Mouse (Mus musculus) MEL (cell line): ENCODE data around the gene Aoc1. TPM values are rescaled to one million over a fixed set of nuclear protein-coding genes. Genes with fewer than 3 reads are reported as not detected.

ENCODE experiments used
- DNase-seq: peaks from one replicate; pipeline ENCODE4 v3.0.0; 2011; ENCODE audit warnings: low read depth, low spot score
- H3K27ac ChIP-seq: 2 replicates; pipeline ENCODE4 v1.5.1; 2012; ENCODE audit warnings: low read depth, mild to moderate bottlenecking, control low read depth, low read length, moderate library complexity; ENCODE audit not compliant: control insufficient read depth
- H3K27me3 ChIP-seq, 2 experiments: fragments of 150-350 bp in 1 of 2; sonication (generic) in 1 of 2; 2 replicates each; pipeline ENCODE4 v1.6.1; 2012; ENCODE audit warnings: low read length in 2 of 2, mild to moderate bottlenecking in 2 of 2, improper control_type of control experiment in 1 of 2, moderate library complexity in 1 of 2; ENCODE audit not compliant: insufficient read depth in 2 of 2, control insufficient read depth in 1 of 2
- H3K36me3 ChIP-seq, 2 experiments: 2 replicates each; pipeline ENCODE4 v1.6.1; 2012 to 2014; ENCODE audit warnings: low read length in 2 of 2, improper control_type of control experiment in 1 of 2, inconsistent platforms in 1 of 2, mild to moderate bottlenecking in 1 of 2; ENCODE audit not compliant: insufficient read depth in 2 of 2, control insufficient read depth in 1 of 2
- H3K4me1 ChIP-seq, 2 experiments: fragments of 150-350 bp in 1 of 2; sonication (generic) in 1 of 2; 2 replicates each; pipeline ENCODE4 v1.6.1; 2012; ENCODE audit warnings: low read length in 2 of 2, improper control_type of control experiment in 1 of 2, mild to moderate bottlenecking in 1 of 2; ENCODE audit not compliant: insufficient read depth in 2 of 2, control insufficient read depth in 1 of 2
- H3K4me3 ChIP-seq, 2 experiments: fragments of 150-350 bp in 1 of 2; sonication (generic) in 1 of 2; 2 replicates each; pipeline ENCODE4 v1.5.1; 2012; ENCODE audit warnings: low read depth in 2 of 2, low read length in 2 of 2, mild to moderate bottlenecking in 2 of 2, moderate library complexity in 2 of 2, control low read depth in 1 of 2, improper control_type of control experiment in 1 of 2; ENCODE audit not compliant: control insufficient read depth in 1 of 2, insufficient read depth in 1 of 2
- H3K79me2 ChIP-seq: 2 replicates; pipeline ENCODE4 v1.6.1; 2012; ENCODE audit warnings: mild to moderate bottlenecking, low read length, moderate library complexity; ENCODE audit not compliant: control insufficient read depth, poor library complexity, insufficient read depth
- H3K9ac ChIP-seq: 2 replicates; pipeline ENCODE4 v1.6.1; 2012; ENCODE audit warnings: low read depth, mild to moderate bottlenecking, control low read depth, low read length, moderate library complexity; ENCODE audit not compliant: control insufficient read depth, poor library complexity, severe bottlenecking
- H3K9me3 ChIP-seq: fragments of 150-350 bp; sonication (generic); replicated peaks from 2 replicates; pipeline ENCODE4 v1.6.1; 2012; ENCODE audit warnings: mild to moderate bottlenecking, low read length, improper control_type of control experiment, moderate library complexity; ENCODE audit not compliant: insufficient read depth
- BHLHE40 ChIP-seq: IDR thresholded peaks from 2 replicates; pipeline ENCODE4 v1.6.1; 2012; ENCODE audit warnings: low read depth, mild to moderate bottlenecking, inconsistent platforms, low read length, improper control_type of control experiment, borderline replicate concordance
- CHD1 ChIP-seq: IDR thresholded peaks from 2 replicates; pipeline ENCODE4 v1.6.1; 2012; ENCODE audit warnings: low read depth, mild to moderate bottlenecking, inconsistent platforms, low read length, improper control_type of control experiment
- CTCF ChIP-seq, 3 experiments: IDR thresholded peaks in 2 of 3; conservative IDR thresholded peaks in 1 of 3; 2 replicates each; pipeline ENCODE4 v1.5.1; 2011 to 2012; ENCODE audit warnings: low read length in 3 of 3, low read depth in 2 of 3, mild to moderate bottlenecking in 2 of 3, improper control_type of control experiment in 1 of 3, inconsistent platforms in 1 of 3, mixed read lengths in 1 of 3, moderate library complexity in 1 of 3; ENCODE audit not compliant: control insufficient read depth in 1 of 3, insufficient read depth in 1 of 3, poor library complexity in 1 of 3, severe bottlenecking in 1 of 3
- ELF1 ChIP-seq: IDR thresholded peaks from 2 replicates; pipeline ENCODE4 v1.6.1; 2014; ENCODE audit warnings: low read depth, mild to moderate bottlenecking, inconsistent platforms, low read length, improper control_type of control experiment, moderate library complexity
- EP300 ChIP-seq, 2 experiments: IDR thresholded peaks; 2 replicates each; pipeline ENCODE4 v1.6.1; 2011; ENCODE audit warnings: improper control_type of control experiment in 2 of 2, low read length in 2 of 2, low read depth in 1 of 2, mild to moderate bottlenecking in 1 of 2
- ETS1 ChIP-seq: IDR thresholded peaks from 2 replicates; pipeline ENCODE4 v1.6.1; 2012; ENCODE audit warnings: low read depth, mild to moderate bottlenecking, inconsistent platforms, low read length, improper control_type of control experiment, moderate library complexity
- GABPA ChIP-seq: IDR thresholded peaks from 2 replicates; pipeline ENCODE4 v1.6.1; 2012; ENCODE audit warnings: low read depth, mild to moderate bottlenecking, inconsistent platforms, low read length, improper control_type of control experiment, moderate library complexity
- GATA1 ChIP-seq: IDR thresholded peaks from 2 replicates; pipeline ENCODE4 v1.6.1; 2011; ENCODE audit warnings: low read depth, low read length, improper control_type of control experiment
- HCFC1 ChIP-seq: IDR thresholded peaks from 2 replicates; pipeline ENCODE4 v1.6.1; 2012; ENCODE audit warnings: low read depth, mild to moderate bottlenecking, inconsistent platforms, low read length, improper control_type of control experiment, moderate library complexity
- KAT2A ChIP-seq: conservative IDR thresholded peaks from 2 replicates; pipeline ENCODE4 v1.6.1; 2012; ENCODE audit warnings: low read depth, low read length, improper control_type of control experiment, inconsistent platforms
- MAX ChIP-seq: IDR thresholded peaks from 2 replicates; pipeline ENCODE4 v1.6.1; 2011; ENCODE audit warnings: low read length, improper control_type of control experiment
- MXI1 ChIP-seq: IDR thresholded peaks from 2 replicates; pipeline ENCODE4 v1.6.1; 2011; ENCODE audit warnings: mild to moderate bottlenecking, low read depth, low read length, improper control_type of control experiment
- MYB ChIP-seq: IDR thresholded peaks from 2 replicates; pipeline ENCODE4 v1.6.1; 2011; ENCODE audit warnings: mild to moderate bottlenecking, low read depth, low read length, improper control_type of control experiment
- MYC ChIP-seq: IDR thresholded peaks from 2 replicates; pipeline ENCODE4 v1.6.1; 2011; ENCODE audit warnings: low read depth, mild to moderate bottlenecking, low read length, improper control_type of control experiment, moderate library complexity
- NELFE ChIP-seq: IDR thresholded peaks from 2 replicates; pipeline ENCODE4 v1.6.1; 2011; ENCODE audit warnings: low read depth, low read length, improper control_type of control experiment
- POLR2A ChIP-seq, 2 experiments: IDR thresholded peaks; 2 replicates each; pipeline ENCODE4 v1.6.1; 2011 to 2012; ENCODE audit warnings: low read length in 2 of 2, mild to moderate bottlenecking in 2 of 2, control low read depth in 1 of 2, improper control_type of control experiment in 1 of 2, low read depth in 1 of 2, moderate library complexity in 1 of 2; ENCODE audit not compliant: control insufficient read depth in 1 of 2, insufficient read depth in 1 of 2, poor library complexity in 1 of 2
- POLR2AphosphoS2 ChIP-seq: IDR thresholded peaks from 2 replicates; pipeline ENCODE4 v1.6.1; 2011; ENCODE audit warnings: low read length, improper control_type of control experiment
- RAD21 ChIP-seq: IDR thresholded peaks from 2 replicates; pipeline ENCODE4 v1.6.1; 2011; ENCODE audit warnings: mild to moderate bottlenecking, low read depth, low read length, improper control_type of control experiment
- RCOR1 ChIP-seq: IDR thresholded peaks from 2 replicates; pipeline ENCODE4 v1.6.1; 2012; ENCODE audit warnings: low read depth, mild to moderate bottlenecking, inconsistent platforms, low read length, improper control_type of control experiment
- SIN3A ChIP-seq: IDR thresholded peaks from 2 replicates; pipeline ENCODE4 v1.6.1; 2012; ENCODE audit warnings: low read length, improper control_type of control experiment, inconsistent platforms
- SMC3 ChIP-seq: IDR thresholded peaks from 2 replicates; pipeline ENCODE4 v1.6.1; 2011; ENCODE audit warnings: low read depth, low read length, improper control_type of control experiment
- TAL1 ChIP-seq: IDR thresholded peaks from 2 replicates; pipeline ENCODE4 v1.6.1; 2012; ENCODE audit warnings: mild to moderate bottlenecking, inconsistent platforms, low read length, moderate library complexity, mixed read lengths
- TCF12 ChIP-seq: IDR thresholded peaks from 2 replicates; pipeline ENCODE4 v1.6.1; 2014; ENCODE audit warnings: low read depth, mild to moderate bottlenecking, inconsistent platforms, low read length, improper control_type of control experiment, moderate library complexity
- UBTF ChIP-seq: IDR thresholded peaks from 2 replicates; pipeline ENCODE4 v1.6.1; 2012; ENCODE audit warnings: low read depth, mild to moderate bottlenecking, inconsistent platforms, low read length, improper control_type of control experiment, moderate library complexity, borderline replicate concordance; ENCODE audit not compliant: insufficient read depth
- USF1 ChIP-seq: IDR thresholded peaks from 2 replicates; pipeline ENCODE4 v1.6.1; 2014; ENCODE audit warnings: low read depth, mild to moderate bottlenecking, inconsistent platforms, low read length, improper control_type of control experiment, moderate library complexity
- ZKSCAN1 ChIP-seq: IDR thresholded peaks from 2 replicates; pipeline ENCODE4 v1.6.1; 2012; ENCODE audit warnings: low read depth, mild to moderate bottlenecking, inconsistent platforms, low read length, improper control_type of control experiment, moderate library complexity
- polyA plus RNA-seq, 2 experiments: library from polyadenylated mRNA; stranded (reverse) in 1 of 2; unstranded in 1 of 2; fragments of >175 nt in 1 of 2; fragments of >200 nt in 1 of 2; gene quantifications; 2 replicates each; pipeline versions ENCODE4 v1.2.1 to v1.2.4; 2012; ENCODE audit warnings: low replicate concordance in 2 of 2, low read depth in 1 of 2; ENCODE audit not compliant: insufficient read length in 2 of 2, insufficient read depth in 1 of 2, missing spikeins in 1 of 2
- total RNA-seq: library from RNA; depleted of rRNA; stranded (reverse); fragments of 300-350 nt; gene quantifications from 2 replicates; pipeline ENCODE4 v1.2.3, GENCODE M21; 2012

The Aoc1 gene
- total and polyA plus RNA-seq, 3 experiments: not detected

GRCm38 (mm10) chr6:48912033-48912432 lies 39.3 kb downstream of the Aoc1 start:
- H3K9ac ChIP-seq: no peak overlapping the region
- no peaks in the 10 kb centered on the region for H3K9me3 ChIP-seq
- H3K27me3 ChIP-seq: no peaks in the 10 kb centered on the region
- no peak overlapping the region for H3K27ac ChIP-seq
- no peaks in the 10 kb centered on the region for H3K79me2 ChIP-seq
- no peaks in the 10 kb centered on the region for H3K36me3 ChIP-seq
- no peaks in the 10 kb centered on the region for H3K4me1 ChIP-seq
- DNase-seq: peak; percentile 20
- TF ChIP-seq MYB (no peak), POLR2AphosphoS2 (no peak), RAD21 (peak; percentile 23), CTCF (IDR thresholded peaks at IDR 0.05 in 2 of 3, conservative IDR thresholded peaks at IDR 0.05 in 1 of 3; ENCODE audit: control insufficient read depth in 1 of 3, insufficient read depth in 1 of 3, low read depth in 2 of 3, low read length in 3 of 3, poor library complexity in 1 of 3, severe bottlenecking in 1 of 3) (peak; percentile 23 to 57 (median 35); a peak in 5 of 6 replicates), UBTF (no peak), SMC3 (peak; percentile 60), EP300 (IDR thresholded peaks at IDR 0.05; ENCODE audit: low read depth in 1 of 2, low read length in 2 of 2) (no peak), HCFC1 (no peak)
- no peak overlapping the region for H3K4me3 ChIP-seq

DNA sequence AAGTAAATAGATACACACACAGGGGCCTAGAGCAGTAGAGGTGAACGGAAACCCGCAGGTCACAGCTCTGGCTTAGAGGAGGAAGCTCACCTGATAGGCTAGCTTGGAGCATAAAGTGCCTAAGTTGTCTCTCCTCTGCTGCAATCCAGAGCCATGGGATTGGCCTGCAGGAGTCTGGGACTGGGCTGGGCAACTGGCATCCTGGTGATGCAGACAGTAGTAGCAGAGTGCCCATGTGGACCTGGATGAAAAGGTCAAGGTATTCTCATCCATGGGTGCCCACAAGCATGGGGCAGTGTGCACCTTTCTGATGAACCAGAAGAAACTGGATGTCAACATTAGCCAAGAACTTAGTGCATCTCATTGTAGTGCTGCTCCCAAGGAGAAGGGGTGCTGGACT lies 40.9 kb downstream of the Aoc1 start:
- H3K36me3 ChIP-seq: no peaks in the 10 kb centered on the region
- H3K9me3 ChIP-seq: no peaks in the 10 kb centered on the region
- no peaks in the 10 kb centered on the region for H3K4me1 ChIP-seq
- TF ChIP-seq RCOR1: no peak
- TF ChIP-seq ETS1: no peak
- no peak for TF ChIP-seq CHD1
- TF ChIP-seq GATA1: no peak
- no peak for TF ChIP-seq GABPA
- TF ChIP-seq NELFE: no peak
- TF ChIP-seq SIN3A: no peak
- no peak for TF ChIP-seq KAT2A
- TF ChIP-seq ELF1: no peak
- no peak for TF ChIP-seq MAX
- no peak for TF ChIP-seq CTCF (IDR thresholded peaks at IDR 0.05 in 2 of 3, conservative IDR thresholded peaks at IDR 0.05 in 1 of 3; ENCODE audit: control insufficient read depth in 1 of 3, insufficient read depth in 1 of 3, low read depth in 2 of 3, low read length in 3 of 3, poor library complexity in 1 of 3, severe bottlenecking in 1 of 3)
- no peak for TF ChIP-seq ZKSCAN1
- no peak for TF ChIP-seq BHLHE40
- no peak for TF ChIP-seq SMC3
- TF ChIP-seq TCF12: no peak
- no peak for TF ChIP-seq POLR2A (IDR thresholded peaks at IDR 0.05; ENCODE audit: control insufficient read depth in 1 of 2, insufficient read depth in 1 of 2, low read depth in 1 of 2, low read length in 2 of 2, poor library complexity in 1 of 2)
- TF ChIP-seq USF1: no peak
- TF ChIP-seq MXI1: no peak
- TF ChIP-seq TAL1: no peak
- no peak for TF ChIP-seq MYC
- no peak overlapping the region for H3K4me3 ChIP-seq
- DNase-seq: no peak
- H3K9ac ChIP-seq: no peak overlapping the region
- no peaks in the 10 kb centered on the region for H3K79me2 ChIP-seq
- no peak overlapping the region for H3K27ac ChIP-seq
- H3K27me3 ChIP-seq: no peaks in the 10 kb centered on the region
